Mouse (Mus musculus): Measurements from ENCODE around the gene Ikzf2.

DNA sequence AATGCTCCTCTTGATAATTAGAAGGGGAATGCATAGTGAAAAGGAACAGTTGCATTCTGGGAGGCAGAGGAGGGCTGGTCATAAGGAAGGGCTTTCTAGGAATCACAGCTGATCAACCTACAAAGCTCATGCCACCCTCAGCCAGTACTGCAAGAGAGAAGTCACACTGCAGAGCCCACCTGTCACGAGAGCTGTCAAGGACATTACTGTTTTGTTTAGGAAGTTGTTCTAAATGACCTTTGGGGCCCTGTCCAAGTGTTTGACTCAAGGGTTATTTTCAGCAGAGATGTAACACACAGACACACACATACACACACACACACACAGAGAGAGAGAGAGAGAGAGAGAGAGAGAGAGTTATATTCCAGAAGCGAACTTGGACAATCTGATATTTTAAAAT is 27.3 kb downstream of the Ikzf2 start:
- TF ChIP-seq CTCF (IDR thresholded peaks at IDR 0.05; ENCODE audit: insufficient read depth, low read length) (no peak), POLR2A (IDR thresholded peaks at IDR 0.05; ENCODE audit: borderline replicate concordance, extremely low read depth, low read depth, low read length) (no peak)

Measured in lung, adult 2 months (tissue).